ENCODE assay signal across 8 mouse cellular contexts in the genomic region with DNA sequence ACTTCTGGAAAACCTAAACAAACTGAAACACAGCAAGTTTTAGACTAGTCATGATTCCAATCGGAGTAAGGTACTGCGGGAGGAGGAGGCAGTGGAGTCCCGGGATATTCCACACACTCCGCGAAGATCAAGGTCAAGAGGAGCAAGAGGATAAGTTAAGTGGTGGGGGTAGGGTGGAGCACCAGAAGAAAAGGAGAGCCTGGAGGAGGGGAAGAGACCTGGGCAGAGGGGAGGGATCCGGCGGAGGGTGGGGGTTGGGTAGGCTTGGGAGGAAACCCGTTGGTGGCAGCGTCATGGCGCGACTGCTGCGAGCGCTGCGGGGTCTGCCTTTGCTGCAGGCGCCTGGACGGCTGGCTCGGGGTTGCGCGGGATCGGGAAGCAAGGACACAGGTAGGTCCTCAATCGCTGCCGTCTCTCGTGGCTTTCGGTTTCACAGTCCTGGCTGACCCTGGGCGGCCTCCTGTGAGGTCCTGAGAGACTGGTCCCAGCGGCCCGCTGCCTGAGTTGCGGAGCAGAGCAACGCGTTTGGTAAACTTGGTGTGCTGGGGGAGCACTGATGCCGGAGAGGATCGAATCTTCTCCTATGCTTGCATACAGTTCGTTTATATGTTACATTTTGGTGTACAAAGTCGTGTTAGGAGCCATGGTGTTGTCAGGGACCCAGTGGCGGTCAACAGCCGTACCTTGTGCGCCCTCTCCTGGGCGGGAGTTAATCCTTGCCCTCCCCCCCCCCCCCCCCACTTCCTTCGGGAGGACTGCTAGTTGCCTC. TPM values are rescaled to one million over a fixed set of nuclear protein-coding genes. Genes with fewer than 3 reads are reported as not detected.
DNase-seq lines count a peak whose midpoint lies in the region; ATAC-seq and TF ChIP-seq lines count a peak whose summit lies in the region.

Gene Msrb2 (plus strand): TSS at position 51 of the 769 bp plus-strand sequence.

- H3K4me1 ChIP-seq in forebrain, embryonic 10.5 days: peaks cover 14% of the 10 kb centered on the region
- H3K4me1 ChIP-seq in heart, embryonic 14.5 days (ENCODE audit: control insufficient read depth in 2 of 2, insufficient read depth in 2 of 2, low read length in 2 of 2): peaks cover 2 to 10% of the 10 kb centered on the region in 2 experiments; a peak in 3 of 4 replicates
- no peaks in the 10 kb centered on the region for H3K4me1 ChIP-seq in liver, embryonic 11.5 days (replicated peaks; ENCODE audit: control insufficient read depth, insufficient read depth, low read length)

- peak within 1 kb of the TSS; percentile 81 for H3K4me3 ChIP-seq in forebrain, embryonic 10.5 days
- peak within 1 kb of the TSS; percentile 71 to 76 for H3K4me3 ChIP-seq in heart, embryonic 14.5 days (ENCODE audit: control insufficient read depth in 1 of 2, insufficient read depth in 1 of 2, low read depth in 1 of 2, low read length in 2 of 2)
- H3K4me3 ChIP-seq in liver, embryonic 11.5 days (ENCODE audit: low read depth, low read length): peak within 1 kb of the TSS; percentile 75
- H3K4me3 ChIP-seq in myocyte: peak within 1 kb of the TSS; percentile 33

- peak; percentile 83 for ATAC-seq in heart, embryonic 14.5 days (ENCODE audit: insufficient number of reproducible peaks, insufficient read depth, low FRiP score, low read depth)
- ATAC-seq in liver, embryonic 11.5 days (replicated peaks; ENCODE audit: low FRiP score): peak; percentile 89

- H3K36me3 ChIP-seq in forebrain, embryonic 10.5 days (replicated peaks): no peaks in the 10 kb centered on the region
- no peaks in the 10 kb centered on the region for H3K36me3 ChIP-seq in heart, embryonic 14.5 days (ENCODE audit: control insufficient read depth, insufficient read depth, low read length)
- no peaks in the 10 kb centered on the region for H3K36me3 ChIP-seq in liver, embryonic 11.5 days (ENCODE audit: control insufficient read depth, insufficient read depth, low read length)
- no peaks in the 10 kb centered on the region for H3K36me3 ChIP-seq in myocyte (ENCODE audit: control insufficient read depth, insufficient read depth)

- peak within 1 kb of the TSS; percentile 89 for H3K9ac ChIP-seq in heart, embryonic 14.5 days (ENCODE audit: low read length)
- H3K9ac ChIP-seq in liver, embryonic 11.5 days (ENCODE audit: low read depth, low read length): peak within 1 kb of the TSS; percentile 78

- H3ac ChIP-seq in myocyte (ENCODE audit: control insufficient read depth, insufficient read length): peak within 1 kb of the TSS; percentile 13

- H3K9me3 ChIP-seq in forebrain, embryonic 10.5 days: no peaks in the 10 kb centered on the region
- no peaks in the 10 kb centered on the region for H3K9me3 ChIP-seq in heart, embryonic 14.5 days (ENCODE audit: control insufficient read depth, low read length)
- H3K9me3 ChIP-seq in liver, embryonic 11.5 days (ENCODE audit: control insufficient read depth, low read length): no peaks in the 10 kb centered on the region

- peak within 1 kb of the TSS; percentile 92 for H3K27ac ChIP-seq in forebrain, embryonic 10.5 days
- peak within 1 kb of the TSS; percentile 83 to 88 for H3K27ac ChIP-seq in heart, embryonic 14.5 days (replicated peaks in 1 of 2; ENCODE audit: control insufficient read depth in 1 of 2, insufficient read depth in 1 of 2, low read depth in 2 of 2, low read length in 2 of 2)
- no peak within 1 kb of the TSS for H3K27ac ChIP-seq in liver, embryonic 11.5 days (ENCODE audit: low read depth, low read length)

- no peaks in the 10 kb centered on the region for H3K79me2 ChIP-seq in myocyte (ENCODE audit: control insufficient read depth, insufficient read depth)

- peaks cover 4% of the 10 kb centered on the region; the same call in 1 of the 2 replicates for H3K27me3 ChIP-seq in forebrain, embryonic 10.5 days (ENCODE audit: poor library complexity, severe bottlenecking)
- no peaks in the 10 kb centered on the region for H3K27me3 ChIP-seq in heart, embryonic 14.5 days (ENCODE audit: control insufficient read depth, insufficient read depth, low read length)
- no peaks in the 10 kb centered on the region for H3K27me3 ChIP-seq in liver, embryonic 11.5 days (replicated peaks; ENCODE audit: control insufficient read depth, insufficient read depth, low read length)
- no peaks in the 10 kb centered on the region for H3K27me3 ChIP-seq in myocyte (ENCODE audit: control insufficient read depth, insufficient read depth, insufficient read length)

- peak; percentile 74 for DNase-seq in CD4-positive helper T cell, adult 2 months (ENCODE audit: low read depth, low spot score)
- peak; percentile 56 for DNase-seq in c-Kit-positive CD71-negative TER-119-negative erythroid progenitor cells, embryonic 14.5 days (ENCODE audit: low read depth)
- DNase-seq in forebrain, embryonic 10.5 days (ENCODE audit: extremely low spot score, low spot score): peak; percentile 75
- DNase-seq in kidney, postnatal 10 days: peak; percentile 88
- DNase-seq in liver, embryonic 11.5 days (ENCODE audit: low spot score): peak; percentile 83
- DNase-seq in spleen, postnatal 4 days (ENCODE audit: low spot score in 2 of 2): peak; percentile 67 to 85

- peak; percentile 19 for TF ChIP-seq POLR2A in myocyte (IDR thresholded peaks at IDR 0.05; ENCODE audit: insufficient read length, low read depth)

- H3K4me2 ChIP-seq in heart, embryonic 14.5 days (ENCODE audit: low read length): peak within 1 kb of the TSS; percentile 67
- H3K4me2 ChIP-seq in liver, embryonic 11.5 days: peak within 1 kb of the TSS; percentile 67
- peak within 1 kb of the TSS; percentile 45 for H3K4me2 ChIP-seq in myocyte (ENCODE audit: low read depth)

- WGBS in forebrain, embryonic 10.5 days: 1% methylated on average over 39 of the region's 39 CpGs
- WGBS in heart, embryonic 14.5 days: under 1% methylated on average over 39 of the region's 39 CpGs
- under 1% methylated on average over 39 of the region's 39 CpGs for WGBS in liver, embryonic 11.5 days

TF ChIP-seq in myocyte, 11 proteins besides CTCF, POLR2A, EP300 and RAD21:
- TF ChIP-seq MYOD1 (IDR thresholded peaks at IDR 0.05; ENCODE audit: control insufficient read depth in 1 of 3, insufficient read length in 2 of 3, low read depth in 2 of 3): no peak
- no peak for TF ChIP-seq POLR2AphosphoS2 (IDR thresholded peaks at IDR 0.05; ENCODE audit: insufficient read length, low read depth)
- TF ChIP-seq MYOG (IDR thresholded peaks at IDR 0.05; ENCODE audit: control insufficient read depth in 1 of 3, insufficient read depth in 1 of 3, insufficient read length in 2 of 3, low read depth in 2 of 3): no peak
- TF ChIP-seq CEBPB (IDR thresholded peaks at IDR 0.05; ENCODE audit: insufficient read depth, poor library complexity, severe bottlenecking): no peak
- TF ChIP-seq TCF3 (IDR thresholded peaks at IDR 0.05; ENCODE audit: insufficient read length, low read depth): no peak
- TF ChIP-seq SRF (IDR thresholded peaks at IDR 0.05; ENCODE audit: control insufficient read depth, insufficient read length, low read depth): no peak
- no peak for TF ChIP-seq USF1 (IDR thresholded peaks at IDR 0.05; ENCODE audit: low read depth)
- TF ChIP-seq E2F4 (IDR thresholded peaks at IDR 0.05; ENCODE audit: insufficient read depth): no peak
- no peak for TF ChIP-seq REST (IDR thresholded peaks at IDR 0.05; ENCODE audit: insufficient read depth, insufficient read length)
- no peak for TF ChIP-seq MAX (IDR thresholded peaks at IDR 0.05; ENCODE audit: low read depth)

RNA-seq across cellular contexts. Expression of gene Msrb2, which starts in this region (rescaled TPM):
- 15.2 and 16.1 TPM in 2 replicates for polyA plus RNA-seq in forebrain, embryonic 10.5 days (2016; fragmentation: Nextera tagmentation; extraction: Ambion mirVana)
- polyA plus RNA-seq in heart, embryonic 14.5 days (2014; fragmentation: Nextera tagmentation; extraction: Ambion mirVana): 38.9 and 46.8 TPM in 2 replicates
- 17.2 and 20.6 TPM in 2 replicates for polyA plus RNA-seq in liver, embryonic 11.5 days (2014; fragmentation: Nextera tagmentation; extraction: Ambion mirVana)
- 2.5 TPM for polyA plus RNA-seq in myocyte (2012; fragmentation: generic; extraction: Trizol)
